15 mouse cellular contexts compared by ENCODE assay signal in the genomic region with DNA sequence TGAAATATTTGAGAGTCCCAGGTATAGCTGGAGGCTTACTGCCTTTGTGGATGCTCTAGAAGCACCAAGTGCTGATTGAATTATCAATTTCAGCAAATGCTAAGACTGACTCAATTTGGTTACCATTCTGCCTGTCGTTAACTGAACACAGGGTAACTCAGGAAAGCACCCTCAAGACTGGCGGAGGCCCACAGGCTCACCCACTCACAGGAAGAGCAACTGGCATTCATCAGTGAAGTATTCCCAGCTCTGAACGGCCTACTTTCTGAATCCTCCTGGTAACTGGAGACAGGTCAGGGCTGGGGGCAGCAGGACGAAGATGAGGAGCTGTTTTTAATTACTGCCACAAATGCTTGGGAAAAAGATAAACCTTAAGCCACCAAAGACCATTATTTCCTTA.
"Had no signal": no experiment of that assay in that cellular context is flagged by ENCODE, and none has a peak within 500 bp of the region (broad histone marks: within the 10 kb centered on the region; RNA-seq: fewer than 3 reads in every experiment).

No protein-coding gene starts in this region.

- H3K9me3 ChIP-seq: neural tube, embryonic 15.5 days; stomach, embryonic 15.5 days had no signal

- H3K27ac ChIP-seq: neural tube, embryonic 15.5 days; stomach, embryonic 15.5 days; stomach, postnatal 0 days had no signal

- DNase-seq: retina, postnatal 1 day; right cerebral cortex, adult 18-20 months; right cerebral cortex, postnatal 14 days; right cerebral cortex, postnatal 25 days; right cerebral cortex, postnatal 4 days; spleen, adult 18-20 months; thymus, adult 18-20 months; thymus, adult 2 months; thymus, postnatal 14 days; thymus, postnatal 25 days; thymus, postnatal 36 days; thymus, postnatal 4 days had no signal

- H3K4me1 ChIP-seq: neural tube, embryonic 15.5 days; stomach, embryonic 15.5 days had no signal

- H3K27me3 ChIP-seq: neural tube, embryonic 15.5 days; stomach, embryonic 15.5 days had no signal

- H3K4me3 ChIP-seq: neural tube, embryonic 15.5 days; stomach, embryonic 15.5 days had no signal
